Mouse (Mus musculus) cerebral cortex, adult 2 months (tissue): ENCODE results near the gene H2-Q10.

ENCODE experiments used
- WGBS: fragments of 180-500 bp; shearing (Covaris S2); methylation state at CpG from one replicate; pipeline ENCODE4 v1.1.7; 2018; 5-methylcytosine and 5-hydroxymethylcytosine counted together

Gene H2-Q10

DNA sequence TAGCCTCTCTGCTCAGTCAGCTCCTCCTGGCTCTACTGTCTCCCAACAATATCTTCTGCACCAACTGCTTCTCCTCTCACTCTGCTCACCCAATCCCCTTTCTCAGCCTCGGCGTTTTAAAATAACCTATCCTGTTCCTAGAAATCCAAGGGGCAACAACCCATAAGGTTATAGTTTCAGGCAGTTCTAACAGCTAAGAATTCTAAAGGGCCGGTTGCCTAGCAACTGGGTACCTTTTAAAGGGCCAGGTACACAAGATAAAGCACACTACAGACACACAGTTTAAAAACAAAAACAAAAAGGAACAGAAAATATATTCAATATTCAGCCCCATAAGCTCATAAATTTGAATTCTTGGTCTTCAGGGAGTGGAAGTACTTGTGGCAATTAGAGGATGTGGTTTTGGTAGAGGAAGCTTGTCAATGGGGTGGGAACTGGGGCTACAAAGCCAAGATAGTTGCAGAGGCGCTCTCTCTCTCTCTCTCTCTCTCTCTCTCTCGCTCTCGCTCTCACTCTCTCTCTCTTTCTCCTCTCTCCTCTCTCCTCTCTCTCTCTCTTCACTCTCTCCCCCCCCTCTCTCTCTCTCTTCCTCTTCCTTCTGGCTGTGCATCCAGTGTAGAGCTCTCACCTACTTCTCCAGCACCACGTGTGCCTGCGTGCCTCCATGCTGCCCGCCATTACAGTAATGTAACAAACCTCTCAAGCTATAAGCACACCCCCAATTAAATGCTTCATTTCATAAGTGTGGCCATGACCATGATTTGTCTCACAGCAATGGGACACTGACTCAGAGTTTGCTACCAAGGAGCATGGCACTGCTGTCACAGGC, 9.2 kb upstream of the H2-Q10 start:
- 63% methylated on average over 3 of the region's 9 CpGs for WGBS

DNA sequence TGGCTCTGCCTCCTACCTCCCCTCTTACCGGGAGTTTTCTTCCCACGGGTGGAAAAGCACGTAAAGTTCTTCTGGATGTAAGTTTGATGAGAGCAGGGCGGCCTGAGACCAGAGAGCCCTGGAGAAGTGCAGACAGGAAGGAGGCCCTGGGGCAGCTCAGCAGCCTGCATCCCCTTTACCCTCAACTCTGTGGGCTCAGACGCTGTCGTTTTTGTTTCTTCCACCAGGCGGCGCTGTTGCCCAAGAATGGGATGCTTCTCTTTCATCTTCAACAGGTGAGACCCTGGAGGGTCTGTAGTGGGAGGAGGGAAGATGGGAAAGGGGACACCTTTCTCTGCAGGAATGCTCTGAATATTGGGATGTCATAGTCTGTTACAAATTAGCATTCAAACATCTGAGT, 4.2 kb upstream of the H2-Q10 start:
- 12% methylated on average over 8 of the region's 8 CpGs for WGBS

DNA sequence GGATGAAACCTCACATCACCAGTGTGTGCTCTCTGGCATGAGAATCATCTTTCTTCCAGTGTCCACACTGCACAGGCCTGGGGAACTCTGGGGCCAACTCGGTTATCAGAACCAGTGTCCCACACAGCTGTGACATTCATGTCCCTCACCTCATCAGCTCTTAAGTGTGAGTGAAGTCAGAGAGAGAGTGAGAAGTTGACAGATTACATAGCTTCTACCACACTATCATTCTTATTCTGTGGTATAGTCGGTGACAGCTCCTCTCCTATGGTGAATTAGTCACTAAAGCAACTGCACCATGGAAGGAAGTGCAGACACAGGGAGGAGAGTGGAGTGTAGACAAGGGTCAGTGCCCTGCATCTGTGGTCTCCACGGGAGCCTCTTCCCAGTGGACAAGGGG, 953 bp upstream of the H2-Q10 start:
- WGBS = 67% methylated on average over 3 of the region's 3 CpGs

DNA sequence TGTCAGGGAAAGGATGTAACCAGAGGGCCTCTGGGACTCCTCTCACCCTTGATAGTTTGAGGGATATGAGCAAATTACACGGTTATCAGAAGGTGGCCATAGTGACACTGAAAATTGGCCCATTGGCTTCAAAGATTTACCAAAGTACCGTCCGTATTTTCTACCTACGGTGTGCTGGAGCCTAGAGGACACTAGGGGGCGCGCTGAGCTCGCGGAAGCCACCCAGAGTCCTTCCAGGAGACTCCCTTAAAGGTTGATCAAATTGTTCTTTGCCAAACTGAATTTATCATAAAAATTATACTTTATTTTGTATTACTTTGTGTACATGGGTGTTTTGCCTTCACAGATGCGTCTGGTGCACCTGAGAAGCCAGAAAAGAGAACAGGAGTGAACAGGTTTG, 14.2 kb downstream of the H2-Q10 start:
- 1% methylated on average over 9 of the region's 9 CpGs for whole genome bisulfite sequencing

DNA sequence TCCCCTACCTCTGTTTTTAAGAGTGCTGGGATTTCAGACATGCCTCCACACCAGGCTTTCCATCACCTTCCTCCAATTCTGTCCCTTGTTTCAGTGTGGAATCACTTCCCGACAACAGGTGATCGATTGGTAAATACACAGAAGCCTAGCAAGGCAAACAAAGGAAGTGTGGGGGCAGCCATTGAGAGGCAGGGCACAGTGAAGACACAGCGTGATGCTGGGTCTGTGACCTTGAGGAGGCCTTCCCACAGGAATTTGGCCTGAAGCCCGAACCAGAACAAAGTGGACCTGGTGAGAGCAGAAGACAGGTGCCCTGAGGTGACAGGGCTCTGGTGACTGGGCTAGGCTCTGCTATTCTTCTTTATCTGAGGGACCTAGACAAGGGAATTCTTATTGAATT, 15.8 kb downstream of the H2-Q10 start:
- WGBS = 67% methylated on average over 4 of the region's 4 CpGs

DNA sequence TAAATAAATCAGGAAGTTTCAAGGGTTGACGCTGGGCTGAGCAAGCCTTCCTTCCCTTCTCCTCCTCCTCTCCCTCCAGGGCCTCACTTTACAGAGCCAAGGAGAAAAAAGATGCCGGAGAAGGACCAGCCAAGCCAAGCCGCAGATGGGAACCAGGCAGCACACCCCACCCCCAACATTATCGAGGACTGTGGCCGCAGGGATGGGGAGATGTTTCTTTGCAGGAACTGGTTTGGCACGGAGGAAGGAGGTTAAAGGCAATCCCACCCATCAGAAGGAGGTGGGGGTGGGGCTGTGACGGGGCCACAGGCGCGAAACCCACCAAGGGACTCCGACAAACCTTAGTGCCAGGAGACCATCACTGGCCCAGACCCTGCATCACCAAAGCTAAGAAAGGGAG, 16.8 kb downstream of the H2-Q10 start:
- WGBS = 66% methylated on average over 10 of the region's 10 CpGs

DNA sequence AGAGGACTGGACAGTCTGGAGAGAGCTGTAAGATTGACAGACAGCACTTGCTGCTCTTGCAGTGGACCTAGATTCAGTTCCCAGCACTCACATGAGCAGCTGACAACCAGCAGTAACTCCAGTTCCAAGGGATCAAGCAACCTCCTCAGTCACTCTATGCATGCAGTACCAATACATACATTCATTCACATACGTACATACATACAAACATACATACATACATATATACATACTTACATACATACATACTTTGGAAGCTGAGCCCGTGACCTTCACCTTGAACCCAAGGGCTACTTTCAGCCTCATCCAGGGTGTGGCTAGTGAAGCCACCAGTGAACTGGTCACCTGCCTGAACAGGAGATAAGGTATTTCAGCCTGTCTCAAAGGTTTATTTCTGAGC, 18.2 kb downstream of the H2-Q10 start:
- 97% methylated on average over 2 of the region's 2 CpGs for WGBS

DNA sequence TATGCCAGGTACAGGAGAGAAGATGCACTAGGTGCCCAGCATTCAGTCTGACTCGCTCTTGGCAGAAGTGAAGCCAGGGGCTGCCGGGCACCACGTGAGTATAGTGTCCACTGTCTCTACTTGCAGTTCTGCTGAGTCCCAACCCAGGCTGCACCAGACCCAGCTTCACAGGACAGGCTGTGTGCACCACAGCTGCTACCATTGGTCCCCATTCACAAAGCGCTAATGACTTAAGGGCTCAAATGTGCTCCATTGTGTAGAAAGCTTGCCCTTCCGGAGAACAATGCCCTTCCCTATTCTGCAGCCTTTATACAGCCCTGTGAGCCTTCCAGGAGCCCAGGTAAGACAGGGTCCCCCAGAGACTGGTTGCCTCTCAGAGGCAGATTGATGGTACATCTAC, 20.4 kb downstream of the H2-Q10 start:
- WGBS = 60% methylated on average over 5 of the region's 5 CpGs

DNA sequence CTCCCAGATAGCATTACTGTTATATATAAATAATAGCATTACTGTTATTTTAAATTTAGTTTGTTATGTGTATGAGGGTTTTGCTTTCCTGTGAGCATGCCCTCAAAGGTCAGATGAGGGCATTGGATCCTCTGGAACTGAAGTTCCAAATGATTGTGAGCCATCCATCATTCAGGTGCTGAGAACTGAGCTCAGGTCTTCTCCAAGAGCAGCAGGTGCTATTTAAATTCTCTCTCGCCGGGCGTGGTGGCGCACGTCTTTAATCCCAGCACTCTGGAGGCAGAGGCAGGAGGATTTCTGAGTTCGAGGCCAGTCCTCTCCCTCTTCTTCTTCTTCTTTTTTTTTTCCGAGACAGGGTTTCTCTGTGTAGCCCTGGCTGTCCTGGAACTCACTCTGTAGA, 27.2 kb downstream of the H2-Q10 start:
- WGBS = 93% methylated on average over 7 of the region's 7 CpGs

DNA sequence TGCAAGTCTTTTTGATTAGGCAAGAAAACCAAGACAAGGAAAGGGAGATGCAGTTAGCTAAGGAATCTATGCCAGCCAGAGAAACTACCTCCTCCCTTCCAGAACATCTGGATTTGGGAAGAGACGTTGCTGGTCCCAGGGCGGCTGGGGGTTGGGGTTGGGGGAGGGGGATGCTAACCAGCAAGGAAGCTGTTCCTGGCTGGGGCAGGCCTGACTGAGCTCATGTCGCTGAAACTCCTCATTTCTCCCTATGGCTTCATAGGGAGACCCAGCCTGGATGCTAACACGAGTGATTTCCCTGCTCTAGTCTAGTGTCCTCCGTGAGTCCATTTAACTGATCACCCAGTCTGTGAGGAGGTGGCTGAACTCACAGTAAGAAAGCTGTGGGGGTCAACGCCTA, 32.3 kb downstream of the H2-Q10 start:
- 44% methylated on average over 6 of the region's 6 CpGs for whole genome bisulfite sequencing

DNA sequence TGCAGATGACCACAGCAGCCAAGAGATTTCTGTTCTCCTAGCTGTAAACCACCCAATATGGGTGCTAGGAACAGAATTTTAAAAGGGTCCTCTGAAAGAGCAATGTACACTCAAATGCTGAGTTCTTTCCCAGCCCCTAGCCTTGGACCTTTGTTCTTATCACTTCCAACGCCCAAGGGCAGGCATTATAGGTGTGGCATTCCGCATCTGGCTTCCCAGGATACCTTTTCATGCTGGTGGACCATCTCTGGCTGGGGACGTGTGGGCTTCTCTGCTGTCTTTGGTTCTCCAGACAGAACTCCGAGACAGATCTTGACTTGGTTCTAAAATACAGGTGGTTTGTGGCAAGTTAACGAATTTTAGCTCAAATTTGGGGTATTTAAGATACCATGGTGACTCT, 32.9 kb downstream of the H2-Q10 start:
- WGBS = 80% methylated on average over 5 of the region's 5 CpGs

DNA sequence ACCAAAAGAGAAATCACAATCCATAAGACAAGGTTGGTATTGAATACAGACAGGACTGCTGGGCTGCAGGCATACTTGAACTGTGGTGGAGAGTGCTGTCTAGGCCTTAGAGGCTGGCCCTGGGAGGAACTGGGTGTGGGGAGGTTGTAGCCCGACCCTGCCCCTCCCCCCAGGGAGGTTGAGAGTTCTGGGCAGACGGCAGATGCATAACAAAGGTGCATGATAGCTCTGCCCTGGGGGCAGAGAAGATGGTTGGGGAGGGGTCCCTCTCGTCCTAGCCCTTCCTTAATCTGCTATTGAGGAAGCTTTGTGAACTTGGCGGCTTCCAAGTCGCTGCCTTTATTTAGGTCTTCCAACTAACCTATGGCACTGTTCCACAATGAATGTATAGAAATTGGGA, 34.0 kb downstream of the H2-Q10 start:
- WGBS = 48% methylated on average over 5 of the region's 5 CpGs

DNA sequence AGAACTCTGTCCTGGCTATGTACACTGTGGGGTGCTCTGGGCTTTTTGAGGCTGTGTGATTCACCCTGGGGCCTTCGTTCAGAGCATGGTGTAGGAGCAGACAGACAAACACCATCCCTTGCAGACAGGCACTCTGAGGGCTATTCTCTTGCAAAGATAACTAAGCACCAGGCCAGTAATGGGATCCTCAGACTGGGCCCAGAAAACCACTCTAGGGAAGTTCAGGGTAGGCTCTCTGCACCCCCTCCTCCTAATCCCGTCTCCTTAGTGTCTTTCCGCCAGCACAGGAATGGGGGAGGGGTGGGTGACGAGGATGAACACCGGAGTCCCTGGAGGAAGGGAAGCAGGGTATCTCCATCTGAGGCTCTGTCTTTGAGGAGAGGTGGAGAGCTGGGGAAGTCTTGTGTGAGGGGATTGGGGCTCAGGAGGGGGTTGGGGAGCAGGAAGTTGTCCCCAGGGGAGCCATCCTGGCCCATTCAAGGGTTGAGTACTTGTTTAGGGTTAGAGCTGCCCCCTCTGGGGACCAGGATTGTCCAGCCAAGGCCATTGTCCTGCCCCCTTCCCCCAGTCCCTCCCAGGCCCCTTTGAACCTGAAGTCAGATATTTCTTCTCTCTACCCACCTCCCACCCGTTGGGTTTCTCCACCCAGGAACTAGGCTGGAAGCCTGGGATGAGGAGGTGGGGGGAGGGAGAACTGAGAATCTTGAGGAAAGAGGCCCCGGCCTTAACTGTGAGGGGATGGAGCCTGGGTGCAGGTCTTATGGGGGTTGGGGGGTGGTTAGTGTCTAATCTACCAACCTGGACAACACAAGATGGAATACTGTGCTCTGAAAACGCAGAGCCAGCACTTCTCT, 35.0 kb downstream of the H2-Q10 start:
- WGBS = 46% methylated on average over 8 of the region's 8 CpGs

DNA sequence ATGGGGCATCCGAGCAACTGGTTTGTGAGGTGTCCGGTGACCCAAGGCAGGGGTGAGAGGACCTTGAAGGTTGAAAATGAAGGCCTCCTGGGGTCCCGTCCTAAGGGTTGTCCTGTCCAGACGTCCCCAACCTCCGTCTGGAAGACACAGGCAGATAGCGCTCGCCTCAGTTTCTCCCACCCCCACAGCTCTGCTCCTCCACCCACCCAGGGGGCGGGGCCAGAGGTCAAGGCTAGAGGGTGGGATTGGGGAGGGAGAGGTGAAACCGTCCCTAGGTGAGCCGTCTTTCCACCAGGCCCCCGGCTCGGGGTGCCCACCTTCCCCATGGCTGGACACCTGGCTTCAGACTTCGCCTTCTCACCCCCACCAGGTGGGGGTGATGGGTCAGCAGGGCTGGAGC, 35.9 kb downstream of the H2-Q10 start, which contains the start of gene Pou5f1:
Gene Pou5f1 (plus strand): TSS at position 243 of the 400 bp plus-strand sequence.
- 59% methylated on average over 13 of the region's 13 CpGs for WGBS

DNA sequence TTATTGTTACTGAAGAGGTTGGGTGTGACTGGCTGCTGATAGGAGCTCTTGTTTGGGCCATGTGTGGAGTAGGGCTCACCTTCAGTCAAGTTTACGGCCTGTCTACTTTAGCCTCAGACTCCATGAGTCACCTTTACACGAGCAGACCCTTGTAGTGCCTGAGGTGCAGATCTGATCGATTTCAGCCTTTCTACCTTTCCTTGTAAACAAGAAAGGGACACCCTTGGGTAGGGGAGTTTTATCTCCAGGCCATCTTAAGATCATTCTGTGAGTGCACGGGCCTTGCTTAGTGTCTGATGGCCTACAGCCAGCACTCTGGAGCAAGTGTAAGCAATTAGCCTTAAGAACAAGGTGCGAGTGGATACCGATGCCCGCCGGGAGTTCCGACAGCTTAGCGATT, 37.0 kb downstream of the H2-Q10 start:
- WGBS = 57% methylated on average over 10 of the region's 10 CpGs

DNA sequence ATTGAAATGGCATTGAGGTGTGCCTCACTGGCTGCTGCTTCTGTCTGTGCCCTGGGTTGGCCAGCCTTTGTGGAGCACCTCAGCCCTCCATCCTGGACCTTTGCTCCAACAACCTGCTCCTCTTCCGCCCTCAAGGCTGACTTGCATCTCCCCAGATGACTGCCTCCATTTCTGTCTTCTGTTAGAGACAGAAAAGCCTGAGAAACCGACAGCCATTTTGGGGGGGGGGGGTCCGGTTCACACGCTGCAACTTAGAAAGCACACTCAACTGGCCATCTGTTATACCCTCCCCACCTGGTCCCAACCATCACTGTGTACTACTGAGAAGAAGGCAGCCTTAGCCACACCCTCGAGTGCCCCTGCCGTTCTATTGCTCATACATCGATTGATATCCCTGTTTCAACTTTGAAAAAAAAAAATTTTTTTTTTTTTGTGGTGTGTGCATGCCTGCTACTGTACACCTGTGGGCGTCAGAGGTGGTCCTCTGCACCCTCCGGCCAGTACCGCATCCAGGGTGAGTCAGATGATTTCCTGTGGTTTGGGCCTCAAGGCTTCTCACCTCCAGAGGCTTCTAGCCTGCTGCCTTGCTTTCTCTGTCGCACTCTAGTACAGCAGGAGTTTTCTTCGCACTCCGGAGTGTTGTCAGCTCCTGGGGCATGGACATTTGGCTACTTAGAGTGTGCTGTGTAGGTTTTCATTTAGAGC, 37.8 kb downstream of the H2-Q10 start:
- 54% methylated on average over 13 of the region's 13 CpGs for WGBS

DNA sequence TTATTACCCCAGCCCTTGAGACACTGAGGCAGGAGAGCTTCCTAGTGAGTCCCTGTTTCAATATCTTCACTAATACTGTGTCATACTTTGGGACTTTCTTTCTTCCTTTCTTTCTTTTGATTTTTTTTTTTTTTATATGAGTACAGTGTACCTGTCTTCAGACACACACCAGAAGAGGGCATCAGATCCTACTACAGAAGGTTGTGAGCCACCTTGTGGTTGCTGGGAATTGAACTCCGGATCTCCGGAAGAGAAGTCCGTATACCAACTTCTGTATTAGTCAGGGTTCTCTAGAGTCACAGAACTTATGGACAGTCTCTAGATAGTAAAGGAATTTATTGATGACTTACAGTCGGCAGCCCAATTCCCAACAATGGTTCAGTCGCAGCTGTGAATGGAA, 38.4 kb downstream of the H2-Q10 start:
- WGBS = 68% methylated on average over 5 of the region's 5 CpGs

DNA sequence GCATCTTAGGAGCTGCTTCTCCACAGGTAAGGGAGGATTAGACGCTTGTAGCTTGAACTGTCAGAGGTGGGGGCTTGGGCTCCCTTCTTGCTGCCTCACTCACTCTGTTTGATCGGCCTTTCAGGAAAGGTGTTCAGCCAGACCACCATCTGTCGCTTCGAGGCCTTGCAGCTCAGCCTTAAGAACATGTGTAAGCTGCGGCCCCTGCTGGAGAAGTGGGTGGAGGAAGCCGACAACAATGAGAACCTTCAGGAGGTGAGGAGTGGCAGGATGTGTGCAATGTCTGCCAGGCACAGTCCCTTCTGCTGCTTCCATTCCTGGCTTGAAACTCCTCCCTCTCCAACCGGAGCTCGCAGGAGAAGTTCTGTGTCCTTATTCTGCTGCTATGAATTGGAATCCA, 39.4 kb downstream of the H2-Q10 start:
- 19% methylated on average over 8 of the region's 8 CpGs for WGBS

DNA sequence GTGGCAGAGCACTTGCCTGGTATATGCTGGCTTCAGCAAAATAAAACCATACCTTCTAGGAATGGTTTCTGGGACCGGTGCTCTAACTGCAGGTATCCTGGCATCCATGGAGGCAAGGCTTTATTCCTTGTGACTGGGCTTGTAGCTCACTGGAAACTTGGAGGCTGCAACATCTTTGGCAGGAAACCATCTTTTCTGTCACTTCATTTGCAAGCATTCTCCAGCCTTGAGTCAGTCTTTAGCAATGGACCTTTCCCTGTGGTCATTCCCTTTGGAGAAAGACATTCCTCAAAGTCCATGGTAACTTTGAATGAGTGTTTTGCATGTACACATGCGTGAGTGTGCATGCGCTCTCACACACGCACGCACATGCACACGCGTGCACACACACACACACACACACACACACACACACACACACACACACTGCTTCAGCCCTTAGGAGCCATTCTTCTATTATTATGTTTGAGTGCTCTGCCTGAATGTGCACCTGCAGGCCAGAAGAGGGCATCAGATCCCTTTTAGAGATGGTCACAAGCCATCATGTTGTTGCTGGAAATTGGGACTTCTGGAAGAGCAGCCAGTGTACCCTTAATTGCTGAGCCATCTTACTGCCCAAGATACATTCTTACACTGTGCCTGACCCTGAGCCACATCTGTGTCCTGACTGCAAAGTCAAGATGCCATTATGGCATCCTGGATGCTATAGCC, 43.2 kb downstream of the H2-Q10 start:
- WGBS = 91% methylated on average over 7 of the region's 7 CpGs

DNA sequence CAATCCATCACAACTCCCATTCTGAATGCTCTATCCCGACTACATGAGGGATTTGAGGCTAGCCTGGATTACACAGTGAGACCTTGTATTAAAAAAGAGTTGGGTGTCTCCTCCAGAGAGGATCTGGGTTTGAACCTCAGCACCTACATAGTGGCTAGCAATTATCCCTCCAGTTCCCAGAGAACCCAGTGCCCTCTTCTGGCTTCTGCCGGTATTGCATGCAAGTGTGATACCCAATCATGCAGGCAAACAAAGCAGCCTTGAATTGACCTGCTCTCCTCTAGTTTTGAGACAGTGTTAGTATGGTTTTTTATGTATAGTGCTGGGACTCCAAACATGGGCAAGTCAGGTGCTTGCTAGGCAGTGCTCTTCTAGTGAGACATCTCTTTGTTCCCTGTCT, 44.0 kb downstream of the H2-Q10 start:
- WGBS = 13% methylated on average over 2 of the region's 2 CpGs

DNA sequence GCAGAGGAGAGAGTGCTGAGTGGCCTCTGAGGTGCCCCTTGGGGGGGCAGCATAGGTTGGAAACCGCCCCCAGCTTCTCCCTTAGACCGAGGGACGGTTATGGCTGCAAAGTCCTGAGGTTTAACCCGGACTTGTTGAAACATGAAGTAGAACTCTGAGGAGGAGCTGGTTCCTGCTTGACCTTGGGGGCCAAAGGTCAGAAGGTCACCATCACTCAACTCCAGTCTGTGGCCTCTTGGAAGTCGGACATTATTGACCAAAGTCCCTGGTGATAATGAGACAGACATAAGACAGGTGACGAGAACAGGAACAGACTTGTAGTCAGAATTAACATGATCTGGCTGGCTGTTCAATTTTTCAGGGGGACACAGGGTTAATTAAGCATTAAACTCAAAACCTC, 44.9 kb downstream of the H2-Q10 start:
- WGBS = 79% methylated on average over 6 of the region's 6 CpGs
